In genomic region chr11:119083724-119084445, GRCm38 (mm10) we compare ENCODE assay signal across 8 mouse cellular contexts. TPM values are rescaled to one million over a fixed set of nuclear protein-coding genes. Genes with fewer than 3 reads are reported as not detected.
DNase-seq lines count a peak whose midpoint lies in the region; ATAC-seq and TF ChIP-seq lines count a peak whose summit lies in the region.

No protein-coding gene starts in this region.

- DNase-seq in adipocyte (ENCODE audit: low spot score), result peak; percentile 71
- peak; percentile 42 for DNase-seq in embryonic facial prominence, embryonic 10.5 days (ENCODE audit: low spot score)
- peak; percentile 67 for DNase-seq in heart, postnatal 4 days
- DNase-seq in kidney, postnatal 4 days, result peak; percentile 62 to 74
- peak; percentile 79 for DNase-seq in lung, postnatal 10 days
- DNase-seq in frontal cortex, postnatal 25 days (ENCODE audit: low spot score in 2 of 2), result no peak

- 1% methylated on average over 28 of the region's 28 CpGs for WGBS in embryonic facial prominence, embryonic 10.5 days
- WGBS in small intestine, adult 2 months, result 8% methylated on average over 28 of the region's 28 CpGs

- H3K27ac ChIP-seq in embryonic facial prominence, embryonic 10.5 days (replicated peaks), result 0 out of 2 replicates have a peak overlapping the region, but pooled peaks have one; percentile 14
- peak overlapping the region; percentile 83; the same call in 1 of the 2 replicates for H3K27ac ChIP-seq in small intestine, adult 2 months (ENCODE audit: insufficient read depth, low read depth, low read length)

- TF ChIP-seq POLR2A in small intestine, adult 2 months (IDR thresholded peaks at IDR 0.05; ENCODE audit: low read depth, low read length), result no peak

- H3K4me3 ChIP-seq in embryonic facial prominence, embryonic 10.5 days, result peak overlapping the region; percentile 79
- H3K4me3 ChIP-seq in small intestine, adult 2 months (ENCODE audit: low read depth, low read length), result peak overlapping the region; percentile 59

- peaks cover 88% of the 10 kb centered on the region for H3K4me1 ChIP-seq in embryonic facial prominence, embryonic 10.5 days
- H3K4me1 ChIP-seq in small intestine, adult 2 months (ENCODE audit: control insufficient read depth, insufficient read depth, insufficient read length, low read length), result peaks cover 35% of the 10 kb centered on the region

- no peaks in the 10 kb centered on the region for H3K9me3 ChIP-seq in embryonic facial prominence, embryonic 10.5 days

- H3K36me3 ChIP-seq in embryonic facial prominence, embryonic 10.5 days (replicated peaks), result peaks cover 14% of the 10 kb centered on the region; the same call in 1 of the 2 replicates
- H3K36me3 ChIP-seq in small intestine, adult 2 months (ENCODE audit: control insufficient read depth, insufficient read depth, low read length), result peaks cover 21% of the 10 kb centered on the region

- 0 out of 2 replicates have a peak, but pooled peaks have one; percentile 6 for TF ChIP-seq CTCF in small intestine, adult 2 months (IDR thresholded peaks at IDR 0.05; ENCODE audit: extremely low read depth, insufficient read length, insufficient replicate concordance, low read depth, low read length)

- peaks cover 90% of the 10 kb centered on the region for H3K27me3 ChIP-seq in embryonic facial prominence, embryonic 10.5 days (replicated peaks; ENCODE audit: low read depth, poor library complexity, severe bottlenecking)
- peaks cover 16% of the 10 kb centered on the region for H3K27me3 ChIP-seq in small intestine, adult 2 months (ENCODE audit: control insufficient read depth, insufficient read depth, low read length)

- ATAC-seq in CD4-positive, CD25-positive, alpha-beta regulatory T cell, adult 4 months, result peak; percentile 17

RNA-seq across cellular contexts. Expression of gene Cbx4, which starts 2.1 kb away (rescaled TPM):
- polyA plus RNA-seq in CD4-positive, CD25-positive, alpha-beta regulatory T cell, adult 4 months (2017; shearing (Covaris generic)), result 1 to 10 TPM; 1.7 to 3.7 TPM
- polyA plus RNA-seq in embryonic facial prominence, embryonic 10.5 days (2016; fragmentation: Nextera tagmentation; extraction: Ambion mirVana), result 4.7 and 5.2 TPM in 2 replicates
- 10 to 100 TPM; 30.5 to 34.9 TPM for total RNA-seq in heart, postnatal 4 days (2021)
- 4.2 and 7.6 TPM in 2 replicates for polyA plus RNA-seq in small intestine, adult 2 months (2012; rRNA removed)

RNA-seq across cellular contexts. Expression of gene Cbx8, which starts 43.1 kb away (rescaled TPM):
- 1 to 10 TPM; 4.0 to 6.7 TPM for polyA plus RNA-seq in CD4-positive, CD25-positive, alpha-beta regulatory T cell, adult 4 months (2017; shearing (Covaris generic))
- polyA plus RNA-seq in embryonic facial prominence, embryonic 10.5 days (2016; fragmentation: Nextera tagmentation; extraction: Ambion mirVana), result 11.6 and 12.4 TPM in 2 replicates
- 1 to 10 TPM; 5.6 to 5.7 TPM for total RNA-seq in heart, postnatal 4 days (2021)
- 4.4 and 4.7 TPM in 2 replicates for polyA plus RNA-seq in small intestine, adult 2 months (2012; rRNA removed)

Comparison
In these comparisons a context has a peak if more than half of its experiments do, and no peak if none do; other contexts are left out.
1. DNase-seq: peak in adipocyte (single experiment), embryonic facial prominence, embryonic 10.5 days (single experiment), heart, postnatal 4 days (single experiment), kidney, postnatal 4 days (2 of 2) and lung, postnatal 10 days (single experiment); none in frontal cortex, postnatal 25 days (0 of 2).